Mouse (Mus musculus) stomach, postnatal 0 days (tissue): ENCODE data around the gene Prrx2. TPM values are rescaled to one million over a fixed set of nuclear protein-coding genes. Genes with fewer than 3 reads are reported as not detected.

Experiments used
- ATAC-seq: fragments of 200-750 bp; cut with Nextera tagmentation; 2 replicates; pipeline ENCODE4 v1.8.0; 2017; ENCODE audit not compliant: low FRiP score, low TSS enrichment
- DNase-seq: peaks from one replicate; pipeline ENCODE4 v3.0.0-alpha.2; 2016; ENCODE audit warnings: low spot score
- H3K27ac ChIP-seq: fragments of 300-500 bp; sonication (generic); replicated peaks from 2 replicates; pipeline ENCODE4 v1.5.1; 2014; ENCODE audit warnings: mild to moderate bottlenecking, control low read depth
- H3K27me3 ChIP-seq: fragments of 300-500 bp; sonication (generic); 2 replicates; pipeline ENCODE4 v1.6.1; 2014; ENCODE audit warnings: low read length; ENCODE audit not compliant: control insufficient read depth, insufficient read depth
- H3K36me3 ChIP-seq: fragments of 300-500 bp; sonication (generic); 2 replicates; pipeline ENCODE4 v1.6.1; 2014; ENCODE audit warnings: low read length, mixed read lengths; ENCODE audit not compliant: control insufficient read depth, insufficient read depth
- H3K4me1 ChIP-seq: fragments of 300-500 bp; sonication (generic); replicated peaks from 2 replicates; pipeline ENCODE4 v1.6.1; 2014; ENCODE audit warnings: antibody characterized with exemption; ENCODE audit not compliant: control insufficient read depth, insufficient read depth
- H3K4me2 ChIP-seq: fragments of 300-500 bp; sonication (generic); replicated peaks from 2 replicates; pipeline ENCODE4 v1.6.1; 2014; ENCODE audit warnings: low read depth, mild to moderate bottlenecking, control low read depth, moderate library complexity
- H3K4me3 ChIP-seq: fragments of 300-500 bp; sonication (generic); 2 replicates; pipeline ENCODE4 v1.5.1; 2014; ENCODE audit warnings: low read depth, low read length, control low read depth
- H3K9ac ChIP-seq: fragments of 300-500 bp; sonication (generic); 2 replicates; pipeline ENCODE4 v1.6.1; 2014; ENCODE audit warnings: mild to moderate bottlenecking, low read length, control low read depth, mixed read lengths
- H3K9me3 ChIP-seq: fragments of 300-500 bp; sonication (generic); 2 replicates; pipeline ENCODE4 v1.6.1; 2016; ENCODE audit warnings: low read length; ENCODE audit not compliant: control insufficient read depth
- CTCF ChIP-seq: IDR thresholded peaks from 2 replicates; pipeline ENCODE4 v1.5.1; 2016; ENCODE audit warnings: antibody characterized with exemption, low read depth, mild to moderate bottlenecking, moderate library complexity
- EP300 ChIP-seq: optimal IDR thresholded peaks from 2 replicates; pipeline ENCODE3; 2016; ENCODE audit warnings: antibody characterized with exemption
- WGBS: fragments of 180-500 bp; shearing (Covaris S2); extraction: QIAGEN DNeasy Blood & Tissue Kit; methylation state at CpG from one replicate; pipeline ENCODE4 v1.1.7; 2014; 5-methylcytosine and 5-hydroxymethylcytosine counted together
- polyA plus RNA-seq: library from polyadenylated mRNA; unstranded; fragments of >200 nt; fragmentation: Nextera tagmentation; extraction: Ambion mirVana; gene quantifications from 2 replicates; pipeline ENCODE4 v1.2.1, GENCODE M21; 2015

Prrx2 gene
- polyA plus RNA-seq, 1 experiment from 2014 or later: 1.8 TPM

GRCm38 (mm10) chr2:30918126-30918525 lies 83.4 kb downstream of the Prrx2 start:
- Histone ChIP-seq H3K9me3 (no peaks in the 10 kb centered on the region), H3K27ac (peak overlapping the region; percentile 85), H3K36me3 (no peaks in the 10 kb centered on the region), H3K4me1 (no peaks in the 10 kb centered on the region), H3K4me3 (no peak overlapping the region), H3K9ac (0 out of 2 replicates have a peak overlapping the region, but pooled peaks have one; percentile 14), H3K4me2 (no peak overlapping the region), H3K27me3 (no peaks in the 10 kb centered on the region)
- ATAC-seq (no peak), DNase-seq (no peak)
- TF ChIP-seq EP300: no peak
- no peak for TF ChIP-seq CTCF
- WGBS: 55% methylated on average over 6 of the region's 6 CpGs

GRCm38 (mm10) chr2:30918780-30919329 lies 84.1 kb downstream of the Prrx2 start:
- ATAC-seq: peak; percentile 81
- no peaks in the 10 kb centered on the region for H3K36me3 ChIP-seq
- peak; percentile 53 for TF ChIP-seq EP300
- no peak for TF ChIP-seq CTCF
- H3K4me1 ChIP-seq: no peaks in the 10 kb centered on the region
- peak; percentile 67 for DNase-seq
- 25% methylated on average over 8 of the region's 8 CpGs for WGBS
- H3K9ac ChIP-seq: 0 out of 2 replicates have a peak overlapping the region, but pooled peaks have one; percentile 14
- no peak overlapping the region for H3K4me2 ChIP-seq
- H3K9me3 ChIP-seq: no peaks in the 10 kb centered on the region
- H3K27me3 ChIP-seq: no peaks in the 10 kb centered on the region
- H3K4me3 ChIP-seq: no peak overlapping the region
- H3K27ac ChIP-seq: peak overlapping the region; percentile 85

GRCm38 (mm10) chr2:30920216-30920615 lies 85.4 kb downstream of the Prrx2 start:
- Histone ChIP-seq H3K27me3 (no peaks in the 10 kb centered on the region), H3K36me3 (no peaks in the 10 kb centered on the region), H3K4me3 (no peak overlapping the region), H3K27ac (peak overlapping the region; percentile 65; the same call in 1 of the 2 replicates), H3K9me3 (no peaks in the 10 kb centered on the region), H3K9ac (no peak overlapping the region), H3K4me2 (no peak overlapping the region), H3K4me1 (no peaks in the 10 kb centered on the region)
- ATAC-seq (peak; percentile 72), DNase-seq (peak; percentile 49)
- TF ChIP-seq CTCF (no peak), EP300 (peak; percentile 54)
- 34% methylated on average over 7 of the region's 7 CpGs for WGBS

GRCm38 (mm10) chr2:30923099-30923498 lies 88.3 kb downstream of the Prrx2 start:
- no peak for DNase-seq
- no peak for TF ChIP-seq EP300
- Histone ChIP-seq H3K4me3 (no peak overlapping the region), H3K36me3 (no peaks in the 10 kb centered on the region), H3K9me3 (no peaks in the 10 kb centered on the region), H3K27me3 (no peaks in the 10 kb centered on the region), H3K4me2 (no peak overlapping the region), H3K27ac (no peak overlapping the region), H3K9ac (no peak overlapping the region), H3K4me1 (0 out of 2 replicates have a peak, but pooled peaks cover 2% of the 10 kb centered on the region)
- 51% methylated on average over 3 of the region's 3 CpGs for WGBS
- no peak for ATAC-seq

GRCm38 (mm10) chr2:30925181-30925580 lies 90.4 kb downstream of the Prrx2 start:
- H3K9me3 ChIP-seq: no peaks in the 10 kb centered on the region
- H3K27me3 ChIP-seq: no peaks in the 10 kb centered on the region
- no peaks in the 10 kb centered on the region for H3K36me3 ChIP-seq
- WGBS: 78% methylated on average over 4 of the region's 4 CpGs
- H3K4me1 ChIP-seq: 0 out of 2 replicates have a peak, but pooled peaks cover 2% of the 10 kb centered on the region
- ATAC-seq (no peak), DNase-seq (no peak)
- H3K4me2 ChIP-seq: no peak overlapping the region
- no peak overlapping the region for H3K27ac ChIP-seq
- no peak for TF ChIP-seq CTCF
- TF ChIP-seq EP300: no peak
- no peak overlapping the region for H3K4me3 ChIP-seq
- no peak overlapping the region for H3K9ac ChIP-seq

- TF ChIP-seq EP300 (no peak), CTCF (no peak)
- ATAC-seq (no peak), DNase-seq (no peak)
- Histone ChIP-seq H3K36me3 (no peaks in the 10 kb centered on the region), H3K4me3 (no peak overlapping the region), H3K9me3 (no peaks in the 10 kb centered on the region), H3K4me1 (0 out of 2 replicates have a peak, but pooled peaks cover 2% of the 10 kb centered on the region), H3K9ac (no peak overlapping the region), H3K27me3 (no peaks in the 10 kb centered on the region), H3K4me2 (no peak overlapping the region), H3K27ac (no peak overlapping the region)
- 55% methylated on average over 4 of the region's 4 CpGs for WGBS
Observed at GRCm38 (mm10) chr2:30926381-30926780, 91.6 kb downstream of the Prrx2 start.
